Mouse (Mus musculus): ENCODE data around the gene M1ap. TPM values are rescaled to one million over a fixed set of nuclear protein-coding genes. Genes with fewer than 3 reads are reported as not detected.

The M1ap gene
- total and polyA plus RNA-seq, 2 experiments from 2014 or later, result 0.16 to 0.38 TPM

DNA sequence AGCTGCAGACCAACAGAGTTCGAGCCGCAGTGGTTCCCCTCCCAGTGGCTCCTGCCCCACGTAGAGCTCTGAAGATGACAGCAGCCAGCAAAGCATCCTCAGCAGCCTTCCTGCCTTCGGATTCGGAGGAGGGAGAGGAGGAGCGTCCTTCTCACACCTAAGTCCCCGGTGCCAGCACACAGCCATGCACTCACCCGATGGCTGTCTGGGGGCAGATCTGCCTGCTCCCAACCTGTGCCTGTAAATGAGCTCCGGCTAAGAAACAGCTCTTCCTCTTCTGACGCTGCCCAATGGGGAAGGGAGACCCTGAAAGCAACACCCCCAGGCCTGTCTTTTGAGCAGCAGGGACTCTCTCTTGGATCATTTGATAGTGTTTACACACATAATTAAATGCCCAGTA, 83.1 kb downstream of the M1ap start:
- H3K9me3 ChIP-seq (ENCODE audit: low read length), result no peaks in the 10 kb centered on the region
- H3K27me3 ChIP-seq (ENCODE audit: insufficient read depth, low read length), result peaks cover 25% of the 10 kb centered on the region; the same call in 1 of the 2 replicates
- no peak overlapping the region for H3K27ac ChIP-seq
- no peak for TF ChIP-seq CTCF (IDR thresholded peaks at IDR 0.05; ENCODE audit: low read depth)
- no peaks in the 10 kb centered on the region for H3K36me3 ChIP-seq (ENCODE audit: insufficient read depth, low read length)
- WGBS, result 28% methylated on average over 10 of the region's 10 CpGs
- no peak overlapping the region for H3K4me2 ChIP-seq (ENCODE audit: low read depth, low read length)
- ATAC-seq (no peak), DNase-seq (ENCODE audit: low spot score) (no peak)
- H3K9ac ChIP-seq (replicated peaks; ENCODE audit: low read length), result no peak overlapping the region
- no peak overlapping the region for H3K4me3 ChIP-seq (ENCODE audit: low read length)
- 0 out of 2 replicates have a peak, but pooled peaks cover 8% of the 10 kb centered on the region for H3K4me1 ChIP-seq (ENCODE audit: insufficient read depth, low read length)

DNA sequence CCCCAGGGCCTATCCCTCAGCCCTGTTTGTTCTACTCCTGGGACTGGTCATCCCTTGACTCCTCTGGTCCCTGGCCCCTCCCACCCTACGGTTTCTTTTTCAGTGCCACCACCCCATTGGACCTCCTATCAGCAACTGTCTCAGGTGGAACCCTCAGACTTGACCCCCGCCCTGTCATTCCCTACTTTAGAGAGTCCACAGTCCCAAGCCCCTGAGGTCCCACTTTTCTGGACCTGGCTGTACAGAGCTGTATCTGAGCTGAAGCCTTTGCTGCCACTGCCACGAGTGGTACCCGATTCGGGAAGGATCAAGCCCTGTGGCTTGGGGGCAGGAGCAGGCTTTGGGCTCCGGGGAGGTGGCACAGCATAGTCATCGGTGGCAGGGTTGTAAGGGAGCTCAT, 84.4 kb downstream of the M1ap start:
- H3K4me2 ChIP-seq (ENCODE audit: low read depth, low read length), result no peak overlapping the region
- H3K9me3 ChIP-seq (ENCODE audit: low read length), result no peaks in the 10 kb centered on the region
- 0 out of 2 replicates have a peak, but pooled peaks cover 8% of the 10 kb centered on the region for H3K4me1 ChIP-seq (ENCODE audit: insufficient read depth, low read length)
- H3K27ac ChIP-seq, result no peak overlapping the region
- 65% methylated on average over 7 of the region's 7 CpGs for WGBS
- no peaks in the 10 kb centered on the region for H3K36me3 ChIP-seq (ENCODE audit: insufficient read depth, low read length)
- H3K4me3 ChIP-seq (ENCODE audit: low read length), result no peak overlapping the region
- DNase-seq (ENCODE audit: low spot score) (no peak), ATAC-seq (no peak)
- peaks cover 25% of the 10 kb centered on the region; the same call in 1 of the 2 replicates for H3K27me3 ChIP-seq (ENCODE audit: insufficient read depth, low read length)
- TF ChIP-seq CTCF (IDR thresholded peaks at IDR 0.05; ENCODE audit: low read depth), result no peak
- no peak overlapping the region for H3K9ac ChIP-seq (replicated peaks; ENCODE audit: low read length)

DNA sequence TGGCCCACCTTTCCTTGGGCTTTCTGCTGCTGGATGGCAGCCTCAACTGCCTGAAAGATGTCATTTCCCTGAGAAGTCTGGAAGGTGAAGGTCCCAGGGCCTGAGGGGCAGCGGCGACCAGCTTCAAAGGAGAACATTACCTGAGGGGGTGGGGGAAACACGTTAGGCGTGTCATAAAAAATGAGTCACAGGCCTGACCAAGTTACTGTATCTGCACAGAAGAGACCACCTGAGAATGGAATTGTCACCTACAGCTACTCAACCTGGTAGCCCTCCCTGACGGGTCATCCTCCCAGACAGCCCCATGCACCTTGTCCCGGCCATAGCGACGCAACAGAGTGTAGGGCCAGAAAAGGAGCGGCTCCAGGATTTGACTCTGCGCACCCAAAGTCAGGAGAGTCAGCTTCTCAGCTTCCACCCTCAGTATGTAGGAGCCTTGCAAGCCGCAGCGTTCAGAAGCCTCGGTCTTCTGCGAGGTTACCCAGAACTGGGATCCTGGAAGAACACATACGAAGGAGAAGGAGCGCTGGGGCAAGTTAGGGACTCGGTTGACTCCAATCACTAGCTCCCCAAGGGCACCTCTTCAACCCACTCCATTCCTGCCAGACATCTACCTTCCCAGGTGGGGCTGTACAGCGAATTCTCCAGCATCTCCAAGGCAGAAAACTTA, 85.4 kb downstream of the M1ap start:
- H3K27me3 ChIP-seq (ENCODE audit: insufficient read depth, low read length), result peaks cover 25% of the 10 kb centered on the region; the same call in 1 of the 2 replicates
- H3K36me3 ChIP-seq (ENCODE audit: insufficient read depth, low read length), result no peaks in the 10 kb centered on the region
- peak overlapping the region; percentile 40; the same call in 1 of the 2 replicates for H3K9ac ChIP-seq (replicated peaks; ENCODE audit: low read length)
- 29% methylated on average over 18 of the region's 18 CpGs for WGBS
- no peaks in the 10 kb centered on the region for H3K9me3 ChIP-seq (ENCODE audit: low read length)
- peak overlapping the region; percentile 84 for H3K4me2 ChIP-seq (ENCODE audit: low read depth, low read length)
- H3K27ac ChIP-seq, result no peak overlapping the region
- DNase-seq (ENCODE audit: low spot score) (no peak), ATAC-seq (no peak)
- H3K4me3 ChIP-seq (ENCODE audit: low read length), result peak overlapping the region; percentile 47
- H3K4me1 ChIP-seq (ENCODE audit: insufficient read depth, low read length), result 0 out of 2 replicates have a peak, but pooled peaks cover 8% of the 10 kb centered on the region
- TF ChIP-seq CTCF (IDR thresholded peaks at IDR 0.05; ENCODE audit: low read depth), result no peak

DNA sequence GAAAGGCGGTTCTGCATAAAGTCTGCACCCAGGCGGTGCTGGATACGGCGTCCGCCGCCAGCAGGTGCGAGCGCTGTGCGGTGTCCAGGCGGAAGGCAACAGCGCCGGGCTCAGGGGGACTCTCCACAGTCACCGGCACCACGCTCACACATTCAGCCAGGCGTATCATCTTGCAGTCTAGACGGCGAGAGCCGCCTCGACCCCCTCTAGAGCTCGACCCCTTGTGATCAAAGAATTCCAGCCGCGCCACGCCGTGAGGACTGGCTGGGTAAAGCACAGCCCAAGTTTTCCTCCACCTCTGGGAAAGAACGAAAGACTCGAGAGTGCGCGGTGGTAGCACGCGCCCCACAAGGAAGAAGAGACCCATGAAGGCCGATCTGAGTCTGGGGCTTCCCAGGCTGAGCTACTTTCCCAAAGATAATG, 86.1 kb downstream of the M1ap start:
- DNase-seq (ENCODE audit: low spot score), result peak; percentile 15
- Histone ChIP-seq H3K27me3 (ENCODE audit: insufficient read depth, low read length) (peaks cover 25% of the 10 kb centered on the region; the same call in 1 of the 2 replicates), H3K9ac (replicated peaks; ENCODE audit: low read length) (peak overlapping the region; percentile 40; the same call in 1 of the 2 replicates), H3K9me3 (ENCODE audit: low read length) (no peaks in the 10 kb centered on the region), H3K4me1 (ENCODE audit: insufficient read depth, low read length) (0 out of 2 replicates have a peak, but pooled peaks cover 8% of the 10 kb centered on the region), H3K4me2 (ENCODE audit: low read depth, low read length) (peak overlapping the region; percentile 84), H3K27ac (no peak overlapping the region), H3K4me3 (ENCODE audit: low read length) (peak overlapping the region; percentile 47), H3K36me3 (ENCODE audit: insufficient read depth, low read length) (no peaks in the 10 kb centered on the region)
- TF ChIP-seq CTCF (IDR thresholded peaks at IDR 0.05; ENCODE audit: low read depth), result peak; percentile 26; the same call in 1 of the 2 replicates
- ATAC-seq, result peak; percentile 46
- under 1% methylated on average over 30 of the region's 31 CpGs for WGBS

DNA sequence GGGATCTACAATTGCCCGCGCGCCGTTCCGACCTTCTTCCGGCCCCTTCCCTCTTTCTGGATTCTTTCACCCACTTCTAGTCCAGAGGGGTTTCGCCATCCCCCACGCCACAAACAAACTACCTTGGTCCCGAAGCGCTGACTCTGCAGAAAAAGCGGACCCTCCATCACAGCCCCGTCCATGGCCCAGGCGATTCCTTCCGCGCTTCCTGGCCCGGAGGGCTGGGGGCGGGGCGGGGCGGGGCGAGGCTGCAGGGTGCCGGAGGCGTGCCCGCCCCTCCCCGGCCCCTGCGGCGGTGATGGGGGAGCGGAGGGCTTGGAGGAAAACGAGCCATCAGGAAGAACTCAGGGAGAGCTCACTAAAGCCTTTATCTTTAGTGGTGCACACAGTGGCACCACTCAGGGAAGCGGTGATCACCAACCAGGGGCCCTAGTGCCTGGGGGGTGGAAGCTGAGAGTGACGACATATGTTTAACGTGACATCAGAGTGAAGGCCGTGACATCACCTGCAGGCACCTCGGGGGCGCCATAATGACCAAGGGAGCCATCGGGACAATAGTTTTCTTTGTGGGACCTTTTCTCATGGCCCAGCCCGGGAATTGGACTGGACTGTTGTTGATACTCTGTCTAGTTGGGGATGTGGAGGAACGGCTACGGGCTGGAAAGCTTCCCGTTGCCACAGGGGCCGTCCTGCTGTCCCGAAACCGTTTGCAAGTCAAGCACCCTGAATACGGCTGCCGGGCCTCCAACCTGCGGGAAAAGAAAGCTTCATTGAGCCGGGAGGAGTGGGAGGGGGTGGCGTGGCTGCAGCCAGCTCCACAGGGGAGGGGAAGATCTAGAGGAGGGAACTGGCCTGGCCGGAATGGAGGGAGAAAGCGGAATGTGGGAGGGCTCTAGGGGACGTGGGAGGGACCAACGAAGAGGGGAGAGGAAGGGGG, 86.8 kb downstream of the M1ap start, which contains the start of the genes Dok1 and Loxl3:
Gene Dok1, minus strand, starts transcription at position 223 of the 937 bp plus-strand sequence.
Gene Loxl3, plus strand, starts transcription at position 925 of the 937 bp plus-strand sequence.
- no peaks in the 10 kb centered on the region for H3K9me3 ChIP-seq (ENCODE audit: low read length)
- H3K4me3 ChIP-seq (ENCODE audit: low read length), result peak within 1 kb of the TSS; percentile 47
- H3K4me1 ChIP-seq (ENCODE audit: insufficient read depth, low read length), result peaks cover 11% of the 10 kb centered on the region; the same call in 1 of the 2 replicates
- H3K27me3 ChIP-seq (ENCODE audit: insufficient read depth, low read length), result peaks cover 25% of the 10 kb centered on the region; the same call in 1 of the 2 replicates
- no peak for TF ChIP-seq CTCF (IDR thresholded peaks at IDR 0.05; ENCODE audit: low read depth)
- no peaks in the 10 kb centered on the region for H3K36me3 ChIP-seq (ENCODE audit: insufficient read depth, low read length)
- under 1% methylated on average over 48 of the region's 51 CpGs for WGBS
- ATAC-seq (peak; percentile 74), DNase-seq (ENCODE audit: low spot score) (peak; percentile 67)
- H3K27ac ChIP-seq, result peak within 1 kb of the TSS; percentile 67
- peak within 1 kb of the TSS; percentile 40; the same call in 1 of the 2 replicates for H3K9ac ChIP-seq (replicated peaks; ENCODE audit: low read length)
- H3K4me2 ChIP-seq (ENCODE audit: low read depth, low read length), result peak within 1 kb of the TSS; percentile 84

DNA sequence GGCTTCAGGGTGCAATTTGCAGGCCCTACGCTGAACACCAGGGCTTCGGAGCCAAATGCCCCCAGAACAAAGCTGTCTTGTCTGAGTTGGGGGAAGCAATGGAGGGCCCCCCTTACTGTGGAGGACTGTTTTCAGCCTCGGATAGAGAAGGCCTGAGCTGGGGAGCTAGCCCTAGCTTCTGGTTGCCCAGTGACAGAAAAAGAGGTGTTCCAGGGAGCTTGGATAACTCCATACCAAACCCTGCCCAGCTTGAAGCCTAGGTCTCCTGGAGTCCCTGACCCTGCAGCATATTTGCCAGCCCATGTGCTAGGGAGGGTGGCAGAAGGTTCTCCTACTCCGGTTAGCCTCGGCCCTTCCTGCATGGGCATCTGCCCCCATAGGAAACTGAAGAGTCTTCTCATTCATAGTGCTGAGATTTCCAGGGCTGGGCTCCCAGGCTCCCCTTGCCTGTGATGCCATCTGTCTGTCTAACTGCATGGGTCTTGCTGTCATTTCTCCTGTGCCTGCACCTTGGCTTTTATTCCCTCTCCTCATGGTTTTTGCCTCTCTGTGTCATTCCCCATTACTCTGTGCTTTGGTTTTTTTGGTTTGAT, 87.9 kb downstream of the M1ap start:
- Histone ChIP-seq H3K4me3 (ENCODE audit: low read length) (peak overlapping the region; percentile 47), H3K27ac (0 out of 2 replicates have a peak overlapping the region, but pooled peaks have one; percentile 67), H3K9ac (replicated peaks; ENCODE audit: low read length) (no peak overlapping the region; the same call in 1 of the 2 replicates), H3K4me1 (ENCODE audit: insufficient read depth, low read length) (peaks cover 15% of the 10 kb centered on the region; the same call in 1 of the 2 replicates), H3K4me2 (ENCODE audit: low read depth, low read length) (peak overlapping the region; percentile 84), H3K27me3 (ENCODE audit: insufficient read depth, low read length) (peaks cover 25% of the 10 kb centered on the region; the same call in 1 of the 2 replicates), H3K36me3 (ENCODE audit: insufficient read depth, low read length) (no peaks in the 10 kb centered on the region), H3K9me3 (ENCODE audit: low read length) (no peaks in the 10 kb centered on the region)
- ATAC-seq (no peak), DNase-seq (ENCODE audit: low spot score) (no peak)
- TF ChIP-seq CTCF (IDR thresholded peaks at IDR 0.05; ENCODE audit: low read depth), result no peak
- 26% methylated on average over 5 of the region's 5 CpGs for WGBS
